Mouse (Mus musculus) lung, postnatal 0 days (tissue): Measurements from ENCODE around the gene Apon.

Experiments
- CTCF ChIP-seq: IDR thresholded peaks from 2 replicates; pipeline ENCODE4 v1.5.1; 2016; ENCODE audit warnings: antibody characterized with exemption, mild to moderate bottlenecking
- EP300 ChIP-seq: IDR thresholded peaks from 2 replicates; pipeline ENCODE4 v1.6.1; 2016; ENCODE audit warnings: antibody characterized with exemption, mild to moderate bottlenecking, control low read depth

DNA sequence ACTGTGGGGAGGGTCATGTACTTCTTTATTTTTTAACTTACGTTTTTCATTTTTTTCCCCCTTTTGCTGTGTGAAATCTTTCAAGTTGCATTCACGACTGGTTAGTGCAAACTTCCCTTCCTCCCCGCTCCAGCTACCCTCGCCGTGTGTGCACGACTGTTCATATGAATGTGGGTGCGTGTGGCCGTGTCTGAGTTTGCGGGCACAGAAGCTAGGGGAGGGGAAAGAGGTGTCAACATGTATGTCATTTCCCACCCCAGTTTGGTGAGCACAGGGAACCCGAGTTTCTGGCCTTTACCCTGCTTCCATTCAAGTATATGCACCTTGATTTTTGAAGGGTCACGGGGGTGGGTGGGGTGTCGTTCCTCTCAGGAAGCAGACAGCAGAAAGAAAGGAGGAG, 23.3 kb upstream of the Apon start:
- TF ChIP-seq EP300 (no peak), CTCF (no peak)
